Mouse (Mus musculus) embryo, embryonic 9.5 days (tissue): ENCODE measurements around the gene Tmem150b.
A peak's percentile ranks its signal among the peaks of the same experiment; 100 is the strongest.

Source experiments
- DNase-seq: peaks from one replicate; pipeline ENCODE4 v3.0.0-alpha.2; 2017; ENCODE audit errors: extremely low spot score

The Tmem150b gene

GRCm38 (mm10) chr7:4725169-4725568 is at the start of gene Tmem150b:
Gene Tmem150b, minus strand, starts transcription at chr7:4725249.
- no peak for DNase-seq

- no peak for DNase-seq
These were observed 46.2 kb upstream of the Tmem150b start, which contains the start of gene Fam71e2 for GRCm38 (mm10) chr7:4771202-4771601. Gene Fam71e2, minus strand, starts transcription at chr7:4771302.

GRCm38 (mm10) chr7:4764946-4765710 is 40.1 kb upstream of the Tmem150b start:
- DNase-seq = no peak

- no peak for DNase-seq
These were observed 34.6 kb upstream of the Tmem150b start for GRCm38 (mm10) chr7:4759670-4760069.

- peak; percentile 90 for DNase-seq
These were observed 27.9 kb upstream of the Tmem150b start, which contains the start of gene Cox6b2 for GRCm38 (mm10) chr7:4752821-4753570. Gene Cox6b2, minus strand, starts transcription at chr7:4753094.

- peak; percentile 80 for DNase-seq
These were observed 27.1 kb upstream of the Tmem150b start for GRCm38 (mm10) chr7:4751971-4752820.

GRCm38 (mm10) chr7:4749169-4749568 is 24.1 kb upstream of the Tmem150b start:
- no peak for DNase-seq

- DNase-seq = no peak
These were observed 23.3 kb upstream of the Tmem150b start for GRCm38 (mm10) chr7:4748321-4748720.

GRCm38 (mm10) chr7:4747156-4747899 is 22.3 kb upstream of the Tmem150b start:
- DNase-seq = no peak

- DNase-seq = no peak
These were observed 21.4 kb upstream of the Tmem150b start for GRCm38 (mm10) chr7:4746326-4746980.

GRCm38 (mm10) chr7:4744886-4745285 is 19.8 kb upstream of the Tmem150b start:
- DNase-seq = no peak

GRCm38 (mm10) chr7:4743354-4743753 is 18.3 kb upstream of the Tmem150b start:
- DNase-seq = no peak

- DNase-seq = no peak
These were observed 17.4 kb upstream of the Tmem150b start for GRCm38 (mm10) chr7:4742482-4742819.

- DNase-seq = no peak
These were observed 16.8 kb upstream of the Tmem150b start for GRCm38 (mm10) chr7:4741672-4742481.

GRCm38 (mm10) chr7:4741151-4741550 is 16.1 kb upstream of the Tmem150b start:
- DNase-seq = peak; percentile 69

GRCm38 (mm10) chr7:4740309-4740727 is 15.3 kb upstream of the Tmem150b start:
- DNase-seq = no peak

GRCm38 (mm10) chr7:4739544-4740275 is 14.7 kb upstream of the Tmem150b start, which contains the start of gene Kmt5c:
Gene Kmt5c, plus strand, starts transcription at chr7:4740115.
- DNase-seq = peak; percentile 96

- DNase-seq = no peak
These were observed 14.0 kb upstream of the Tmem150b start for GRCm38 (mm10) chr7:4739041-4739543.

- DNase-seq = no peak
These were observed 7.9 kb upstream of the Tmem150b start for GRCm38 (mm10) chr7:4732968-4733392.
